Mouse (Mus musculus) CH12.LX (cell line): Measurements from ENCODE around the gene Slc17a5.
"Not testable (repeated sequence)": the region's sequence is repeated elsewhere in the genome, so short reads cannot be mapped to it uniquely, and the experiment has no call there.

Experiments used
- EP300 ChIP-seq: IDR thresholded peaks from 2 replicates; pipeline ENCODE4 v1.6.1; 2011; ENCODE audit warnings: low read length, improper control_type of control experiment
- HCFC1 ChIP-seq: IDR thresholded peaks from 2 replicates; pipeline ENCODE4 v1.6.1; 2012; ENCODE audit warnings: low read depth, mild to moderate bottlenecking, inconsistent platforms, low read length, improper control_type of control experiment

DNA sequence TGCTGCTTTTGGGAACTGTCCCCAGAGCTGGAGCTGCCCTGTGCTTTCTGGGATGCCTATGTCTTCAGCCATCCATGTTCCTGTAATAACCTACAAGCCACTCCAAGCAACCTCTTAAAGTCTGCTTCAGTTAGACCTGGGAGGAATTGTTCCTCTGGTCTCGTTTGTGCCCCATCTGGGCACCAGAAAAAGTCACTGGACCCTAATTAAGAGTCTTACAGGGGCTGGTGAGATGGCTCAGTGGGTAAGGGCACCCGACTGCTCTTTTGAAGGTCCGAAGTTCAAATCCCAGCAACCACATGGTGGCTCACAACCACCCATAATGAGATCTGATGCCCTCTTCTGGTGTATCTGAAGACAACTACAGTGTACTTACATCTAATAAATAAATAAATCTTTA lies 70.6 kb downstream of the Slc17a5 start:
- TF ChIP-seq EP300, HCFC1: not testable (repeated sequence)
